Mouse (Mus musculus): Measurements from ENCODE around the gene Sirpa.

The Sirpa gene

GRCm38 (mm10) chr2:129592459-129593140 is at the start of gene Sirpa:
Gene Sirpa (plus strand): TSS chr2:129592835.
- DNase-seq = peak; percentile 84

DNA sequence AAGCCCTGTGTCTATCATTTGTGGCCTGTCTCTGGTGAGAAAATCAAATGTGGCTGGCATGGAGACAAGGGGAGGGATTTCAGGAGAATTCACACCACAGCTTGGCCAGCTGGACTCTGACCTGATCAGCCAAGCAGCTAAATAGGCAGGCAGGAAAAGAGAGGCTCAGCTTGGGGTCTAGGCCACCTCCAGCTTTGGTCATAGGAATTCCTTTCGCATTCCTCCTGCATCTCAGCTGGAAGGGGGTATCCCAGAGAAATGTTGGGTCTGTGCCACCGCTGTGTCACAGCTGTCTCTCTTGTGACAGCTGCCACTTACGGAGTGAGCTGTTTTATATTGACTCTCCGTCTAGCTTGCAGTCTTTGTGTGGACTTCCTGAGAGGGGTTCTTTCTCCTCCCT is 48.2 kb upstream of the Sirpa start:
- DNase-seq = peak; percentile 95

DNA sequence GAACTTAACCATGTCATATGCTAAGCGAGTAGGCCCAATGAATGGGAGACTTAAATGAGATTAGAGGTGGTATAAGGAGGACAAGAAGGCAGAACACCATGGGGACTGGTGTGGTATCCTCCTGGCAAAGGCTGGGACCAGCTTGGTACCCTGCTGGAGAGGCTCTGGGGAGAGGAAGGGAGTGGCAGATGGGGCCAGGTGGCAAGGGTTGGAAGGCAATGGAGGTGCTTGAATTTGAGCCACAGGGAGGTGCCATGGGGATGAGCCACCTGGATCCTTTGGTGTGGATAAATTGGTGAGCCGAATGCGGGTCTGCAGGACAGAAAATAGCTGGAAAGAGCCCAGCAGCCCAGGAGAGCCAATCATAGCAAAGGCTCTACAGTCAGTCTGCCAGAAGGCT is 47.7 kb upstream of the Sirpa start:
- DNase-seq = peak; percentile 99

GRCm38 (mm10) chr2:129545596-129545995 is 47.0 kb upstream of the Sirpa start:
- no peak for DNase-seq

- no peak for DNase-seq
These were observed 45.9 kb upstream of the Sirpa start for GRCm38 (mm10) chr2:129546772-129547171.

DNA sequence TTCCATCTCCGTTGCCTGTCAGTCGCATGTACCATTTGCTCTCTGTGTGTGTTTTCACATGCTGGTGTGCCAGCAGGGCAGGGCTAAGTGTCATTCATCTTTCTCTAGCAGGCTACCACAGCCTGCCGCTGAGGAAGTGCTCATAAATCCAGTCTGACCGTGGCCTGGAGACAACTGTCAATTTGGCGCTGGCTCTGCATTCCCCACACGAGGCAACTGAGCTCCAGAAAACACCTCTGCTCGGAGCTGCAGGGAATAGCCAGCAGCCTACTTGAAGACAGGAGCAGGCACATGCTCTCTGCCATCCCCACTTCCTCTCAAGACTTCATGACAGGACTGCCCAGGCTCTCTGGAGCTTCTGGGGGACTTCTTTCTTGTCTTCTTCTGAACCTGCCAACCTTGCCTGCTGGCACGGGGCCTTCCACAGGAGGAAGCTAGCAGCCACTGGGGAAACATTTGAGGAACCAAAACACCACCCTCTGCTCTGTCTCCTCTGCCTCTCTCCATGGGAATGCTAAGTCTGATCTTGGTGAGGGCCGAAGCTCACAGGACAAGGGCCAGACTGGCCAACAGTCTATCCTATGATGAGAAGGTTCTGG is 43.0 kb upstream of the Sirpa start:
- no peak for DNase-seq

DNA sequence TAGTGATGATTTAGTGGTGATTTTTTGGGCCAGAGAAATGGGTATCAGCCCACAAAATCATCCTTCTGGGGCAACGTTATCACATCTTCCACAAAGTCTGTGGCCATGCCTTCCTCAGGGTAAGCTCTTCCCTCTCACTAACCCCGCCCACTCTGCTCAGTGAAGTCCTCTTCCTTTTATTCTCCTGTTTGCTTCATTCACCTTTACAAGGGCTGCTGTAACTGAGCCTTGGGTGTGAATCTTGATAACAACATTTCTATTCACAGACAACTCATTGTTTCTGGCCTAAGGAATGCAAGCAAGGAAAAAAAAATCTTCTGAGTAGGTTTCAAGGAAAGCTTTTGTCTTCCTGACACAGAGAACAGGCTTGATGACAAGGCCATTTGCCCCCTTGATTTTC is 41.9 kb upstream of the Sirpa start:
- DNase-seq = no peak

GRCm38 (mm10) chr2:129556081-129556480 is 36.6 kb upstream of the Sirpa start:
- no peak for DNase-seq

- no peak for DNase-seq
These were observed 34.4 kb upstream of the Sirpa start for GRCm38 (mm10) chr2:129558008-129558874.

DNA sequence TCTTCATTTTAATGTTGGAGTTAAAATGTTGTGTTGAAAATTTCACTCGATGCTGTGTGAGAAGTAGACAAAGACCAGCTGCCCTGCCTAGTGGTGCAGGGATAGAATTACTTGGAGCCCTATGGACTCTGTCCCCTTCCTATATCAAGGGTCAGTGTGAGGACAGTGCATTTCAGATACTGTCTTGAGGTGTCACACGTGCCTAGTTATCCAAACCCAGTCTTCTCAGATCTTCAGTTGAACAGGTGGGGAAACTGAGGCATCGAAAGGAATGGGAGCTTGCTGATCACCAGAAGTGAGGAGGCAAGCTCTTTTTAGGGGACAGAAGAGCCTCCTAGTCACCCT is 33.8 kb upstream of the Sirpa start:
- no peak for DNase-seq

- no peak for DNase-seq
These were observed 30.8 kb upstream of the Sirpa start for GRCm38 (mm10) chr2:129561796-129562195.

GRCm38 (mm10) chr2:129563944-129564709 is 28.5 kb upstream of the Sirpa start:
- DNase-seq = no peak

- DNase-seq = no peak
These were observed 23.5 kb upstream of the Sirpa start for GRCm38 (mm10) chr2:129569120-129569519.

DNA sequence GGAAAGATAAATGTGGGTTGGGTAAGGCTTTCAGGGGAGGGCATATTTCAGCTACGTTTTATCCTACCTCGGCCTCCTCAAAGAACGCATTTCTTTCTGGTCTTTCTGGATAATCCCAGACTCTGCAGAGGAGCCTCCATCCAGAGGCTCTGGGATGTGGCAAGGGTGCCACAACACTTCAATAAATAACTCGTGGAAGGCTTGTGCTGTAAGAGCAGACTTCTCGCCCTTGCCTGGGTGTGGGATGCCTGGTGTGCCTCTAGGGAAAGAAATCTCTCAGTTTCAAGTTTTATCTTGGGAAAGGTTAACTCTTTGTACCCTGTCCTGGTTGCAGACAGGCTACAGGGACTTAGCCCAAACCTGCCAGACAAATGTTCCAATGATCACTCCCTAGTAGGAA is 23.1 kb upstream of the Sirpa start:
- DNase-seq = no peak

- no peak for DNase-seq
These were observed 18.8 kb upstream of the Sirpa start for GRCm38 (mm10) chr2:129573701-129574273.

- DNase-seq = no peak
These were observed 18.1 kb upstream of the Sirpa start for GRCm38 (mm10) chr2:129574395-129575046.

DNA sequence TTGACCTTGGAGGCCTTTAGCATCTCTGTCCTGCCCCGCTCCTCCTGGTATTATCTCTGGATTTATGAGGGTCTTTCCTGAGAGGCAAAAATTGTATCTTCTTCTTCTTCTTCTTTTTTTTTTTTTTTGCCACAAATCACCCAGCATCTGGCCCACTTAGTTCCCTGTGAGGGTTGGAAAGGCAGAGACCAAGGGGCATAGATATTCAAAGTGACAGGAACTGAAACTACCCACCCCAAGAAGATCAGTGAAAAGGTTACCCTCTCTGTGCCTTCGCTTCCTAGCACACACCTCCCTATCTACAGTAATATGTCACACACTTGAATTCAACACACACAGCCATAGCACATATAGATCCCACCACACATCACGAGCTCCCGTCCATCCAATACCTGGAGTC is 17.5 kb upstream of the Sirpa start:
- DNase-seq = no peak

- DNase-seq = peak; percentile 58
These were observed 15.8 kb upstream of the Sirpa start for GRCm38 (mm10) chr2:129576611-129577447.

DNA sequence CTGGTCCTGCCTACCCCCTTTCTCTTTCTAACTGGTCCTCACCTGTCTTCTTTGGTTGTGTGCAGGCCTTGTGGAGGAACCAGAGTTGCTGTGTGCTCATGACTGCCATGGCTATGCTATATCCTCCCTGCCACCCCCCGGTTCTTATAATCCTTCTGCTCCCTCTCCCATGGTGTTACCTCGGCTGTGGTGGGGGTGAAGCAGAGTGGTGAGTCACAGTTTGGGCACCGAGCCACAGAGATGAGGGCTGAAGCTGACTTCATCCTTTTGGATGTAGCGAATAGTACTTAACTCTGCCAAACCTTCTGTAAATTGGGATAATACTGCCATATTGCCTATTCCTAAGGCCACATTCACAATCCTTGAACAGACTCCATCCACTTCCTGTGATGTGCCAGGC is 12.0 kb upstream of the Sirpa start:
- peak; percentile 71 for DNase-seq

DNA sequence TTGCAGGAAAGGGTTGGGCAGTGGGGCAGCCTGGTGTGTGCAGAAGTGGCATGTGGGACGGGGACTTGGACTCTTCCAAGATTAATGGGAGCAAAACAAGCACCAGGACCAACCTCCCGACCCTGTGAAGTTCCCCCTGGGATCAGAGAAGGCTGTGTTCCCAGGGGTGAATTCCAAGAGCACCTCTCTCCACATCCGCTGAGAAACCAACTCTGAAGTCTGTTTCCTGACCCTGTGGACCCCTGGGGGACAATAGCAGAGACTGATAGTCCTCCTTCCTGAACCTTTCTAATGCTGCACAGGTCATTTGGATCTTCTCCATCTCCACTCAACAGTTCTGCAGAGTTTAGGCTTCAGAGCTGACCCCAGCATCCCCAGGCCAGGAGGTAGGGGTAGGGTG is 10.8 kb upstream of the Sirpa start:
- DNase-seq = no peak

- DNase-seq = no peak
These were observed 10.4 kb upstream of the Sirpa start for GRCm38 (mm10) chr2:129582261-129582660.
